Mouse (Mus musculus): ENCODE measurements around the gene Ucp2. TPM values are rescaled to one million over a fixed set of nuclear protein-coding genes. Genes with fewer than 3 reads are reported as not detected.

The Ucp2 gene
- total and polyA plus RNA-seq, 3 experiments, result 142 to 838 (median 688) TPM

DNA sequence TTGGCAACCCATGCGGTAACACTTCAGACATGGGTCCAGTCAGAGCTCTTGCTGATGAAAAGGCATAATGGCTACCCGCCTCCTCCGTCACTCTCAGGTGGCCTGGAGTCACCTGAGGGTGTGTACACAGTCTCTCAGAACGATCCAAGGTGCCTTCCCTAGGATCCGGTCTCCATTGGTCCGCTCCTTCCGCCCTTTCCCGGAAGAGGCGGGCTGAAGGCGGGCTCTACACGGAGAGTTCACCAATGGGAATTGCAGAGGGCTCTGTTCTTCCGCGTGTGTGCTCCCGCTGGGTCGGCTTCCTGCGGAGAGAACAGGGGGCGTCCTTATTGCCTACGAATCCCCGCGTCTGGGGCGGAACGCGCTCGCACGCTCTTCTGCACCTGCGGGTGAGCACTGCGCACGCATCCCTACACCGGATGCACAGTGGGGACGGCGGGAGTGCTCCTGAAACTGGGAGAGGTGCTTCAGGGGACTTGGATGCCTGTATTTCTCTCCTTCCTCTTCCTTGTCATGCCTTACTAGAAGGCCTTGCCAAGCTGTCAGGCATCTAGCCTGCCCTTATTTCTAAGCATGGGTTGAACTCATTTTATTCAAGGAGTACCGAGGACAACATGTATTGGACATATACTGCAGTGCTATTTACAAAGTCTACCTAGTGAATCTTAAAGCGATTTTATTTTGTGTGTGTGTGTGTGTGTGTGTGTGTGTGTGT is 43.8 kb downstream of the Ucp2 start, which contains the start of gene Coa4:
Gene Coa4, plus strand, starts transcription at position 268 of the 715 bp plus-strand sequence.
- H3K9me3 ChIP-seq (replicated peaks), result no peaks in the 10 kb centered on the region
- no peaks in the 10 kb centered on the region for H3K27me3 ChIP-seq (ENCODE audit: insufficient read depth, low read length)
- H3K4me1 ChIP-seq (ENCODE audit: insufficient read depth, low read depth, low read length), result peaks cover 16% of the 10 kb centered on the region
- ATAC-seq (ENCODE audit: extremely low read depth, insufficient number of reproducible peaks, low FRiP score, poor library complexity, severe bottlenecking) (peak; percentile 97), DNase-seq (ENCODE audit: low spot score) (peak; percentile 80)
- TF ChIP-seq TAL1 (conservative IDR thresholded peaks at IDR 0.05; ENCODE audit: low read depth, low read length) (no peak), POLR2AphosphoS5 (IDR thresholded peaks at IDR 0.05; ENCODE audit: insufficient replicate concordance, low read depth, low read length) (no peak), GATA1 (IDR thresholded peaks at IDR 0.05; ENCODE audit: borderline replicate concordance, low read length) (no peak), GATA2 (IDR thresholded peaks at IDR 0.05; ENCODE audit: borderline replicate concordance, low read depth, low read length) (no peak), CTCF (IDR thresholded peaks at IDR 0.05; ENCODE audit: low read depth, low read length) (no peak)
- peak within 1 kb of the TSS; percentile 74 for H3K4me3 ChIP-seq (ENCODE audit: low read depth, low read length)
- peaks cover 27% of the 10 kb centered on the region for H3K36me3 ChIP-seq (replicated peaks)

DNA sequence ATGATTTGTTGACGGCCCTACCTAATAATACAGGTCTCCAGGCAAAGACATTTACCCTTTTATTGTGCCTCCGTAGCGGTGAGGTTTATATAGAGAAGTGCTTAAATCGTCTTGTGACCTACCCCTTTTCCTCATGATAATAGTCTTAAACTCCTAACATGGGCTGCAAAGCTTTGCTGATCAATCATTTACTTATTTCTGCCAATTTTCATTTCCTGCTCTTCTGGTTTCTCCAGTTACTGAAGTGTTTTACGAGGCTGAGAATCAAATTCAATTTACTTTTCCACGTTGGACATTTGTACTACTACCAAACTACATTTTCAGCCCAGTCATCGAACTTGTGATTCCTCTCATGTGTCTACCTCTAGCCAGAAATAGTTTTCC is 44.4 kb downstream of the Ucp2 start:
- Histone ChIP-seq H3K9me3 (replicated peaks) (no peaks in the 10 kb centered on the region), H3K4me3 (ENCODE audit: low read depth, low read length) (peak overlapping the region; percentile 74), H3K36me3 (replicated peaks) (peaks cover 27% of the 10 kb centered on the region), H3K4me1 (ENCODE audit: insufficient read depth, low read depth, low read length) (peaks cover 16% of the 10 kb centered on the region), H3K27me3 (ENCODE audit: insufficient read depth, low read length) (no peaks in the 10 kb centered on the region)
- TF ChIP-seq TAL1 (conservative IDR thresholded peaks at IDR 0.05; ENCODE audit: low read depth, low read length), result no peak
- no peak for TF ChIP-seq GATA2 (IDR thresholded peaks at IDR 0.05; ENCODE audit: borderline replicate concordance, low read depth, low read length)
- no peak for TF ChIP-seq POLR2AphosphoS5 (IDR thresholded peaks at IDR 0.05; ENCODE audit: insufficient replicate concordance, low read depth, low read length)
- no peak for TF ChIP-seq GATA1 (IDR thresholded peaks at IDR 0.05; ENCODE audit: borderline replicate concordance, low read length)
- no peak for TF ChIP-seq CTCF (IDR thresholded peaks at IDR 0.05; ENCODE audit: low read depth, low read length)
- ATAC-seq (ENCODE audit: extremely low read depth, insufficient number of reproducible peaks, low FRiP score, poor library complexity, severe bottlenecking) (no peak), DNase-seq (ENCODE audit: low spot score) (no peak)

DNA sequence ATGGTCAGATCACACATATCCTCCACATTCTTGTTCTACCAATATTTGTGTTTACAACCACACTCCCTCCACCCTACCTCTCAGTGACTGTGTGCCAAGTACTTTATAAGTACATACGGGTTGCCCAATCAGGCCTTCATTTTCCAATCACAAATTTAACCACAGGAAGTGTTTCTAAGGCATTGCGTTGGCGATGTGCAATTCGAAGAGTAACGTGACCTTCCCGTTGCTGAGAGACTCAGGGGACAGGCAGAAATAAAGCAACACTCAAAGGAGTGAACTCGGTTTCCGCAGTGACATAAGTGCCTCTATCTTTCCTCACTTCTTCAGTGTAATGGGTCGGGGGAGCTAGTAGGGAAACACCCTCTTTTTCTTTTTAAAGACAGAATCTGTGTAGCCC is 46.4 kb downstream of the Ucp2 start:
- TF ChIP-seq POLR2AphosphoS5 (IDR thresholded peaks at IDR 0.05; ENCODE audit: insufficient replicate concordance, low read depth, low read length) (no peak), GATA2 (IDR thresholded peaks at IDR 0.05; ENCODE audit: borderline replicate concordance, low read depth, low read length) (no peak), TAL1 (conservative IDR thresholded peaks at IDR 0.05; ENCODE audit: low read depth, low read length) (no peak), GATA1 (IDR thresholded peaks at IDR 0.05; ENCODE audit: borderline replicate concordance, low read length) (no peak), CTCF (IDR thresholded peaks at IDR 0.05; ENCODE audit: low read depth, low read length) (no peak)
- Histone ChIP-seq H3K27me3 (ENCODE audit: insufficient read depth, low read length) (peaks cover 6% of the 10 kb centered on the region), H3K36me3 (replicated peaks) (peaks cover 24% of the 10 kb centered on the region), H3K9me3 (replicated peaks) (no peaks in the 10 kb centered on the region), H3K4me1 (ENCODE audit: insufficient read depth, low read depth, low read length) (peaks cover 16% of the 10 kb centered on the region), H3K4me3 (ENCODE audit: low read depth, low read length) (no peak overlapping the region)
- DNase-seq (ENCODE audit: low spot score) (no peak), ATAC-seq (ENCODE audit: extremely low read depth, insufficient number of reproducible peaks, low FRiP score, poor library complexity, severe bottlenecking) (no peak)

DNA sequence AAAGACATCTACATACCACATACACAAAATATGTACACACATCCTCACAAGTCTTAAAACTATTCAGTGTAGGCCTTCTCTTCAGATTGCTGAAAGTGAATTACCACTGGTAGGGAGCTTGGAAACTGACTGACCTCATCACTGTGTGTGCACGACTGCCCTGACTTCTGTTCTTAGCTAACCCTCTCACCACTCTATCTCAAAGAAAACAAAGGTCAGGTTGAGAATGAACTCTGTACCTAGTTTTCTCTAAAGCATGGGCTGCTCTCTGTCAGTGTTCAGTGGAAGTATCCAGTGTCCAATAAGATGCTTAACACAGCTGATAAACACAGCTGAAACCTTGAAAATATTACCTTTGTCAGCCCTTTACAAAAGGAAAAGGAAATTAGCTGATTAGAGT is 51.3 kb downstream of the Ucp2 start:
- no peak for ATAC-seq (ENCODE audit: extremely low read depth, insufficient number of reproducible peaks, low FRiP score, poor library complexity, severe bottlenecking)

DNA sequence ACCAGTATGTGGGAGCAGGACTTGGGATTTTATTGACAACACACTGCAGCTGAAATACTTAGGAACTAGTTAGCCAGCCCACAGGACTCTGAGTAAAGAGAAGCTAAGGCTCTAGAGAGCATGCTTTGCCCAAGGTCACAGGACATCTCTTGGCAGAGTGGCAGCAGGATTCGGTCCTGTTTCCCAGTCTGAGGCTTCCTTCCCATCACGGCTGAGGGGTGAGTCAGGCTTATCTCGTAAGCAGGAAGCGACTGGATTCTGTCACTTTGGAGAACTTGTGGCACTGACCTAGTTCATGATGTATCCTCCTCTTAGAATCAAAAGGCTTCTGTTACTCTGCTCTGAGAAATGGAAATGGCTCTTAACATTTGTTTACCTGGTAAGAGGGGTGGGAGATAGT is 54.5 kb downstream of the Ucp2 start:
- peaks cover 52% of the 10 kb centered on the region for H3K36me3 ChIP-seq (replicated peaks)
- ATAC-seq (ENCODE audit: extremely low read depth, insufficient number of reproducible peaks, low FRiP score, poor library complexity, severe bottlenecking) (no peak), DNase-seq (ENCODE audit: low spot score) (no peak)
- 0 out of 2 replicates have a peak, but pooled peaks cover 2% of the 10 kb centered on the region for H3K4me1 ChIP-seq (ENCODE audit: insufficient read depth, low read depth, low read length)
- H3K27me3 ChIP-seq (ENCODE audit: insufficient read depth, low read length), result peaks cover 6% of the 10 kb centered on the region
- H3K9me3 ChIP-seq (replicated peaks), result no peaks in the 10 kb centered on the region
- H3K4me3 ChIP-seq (ENCODE audit: low read depth, low read length), result no peak overlapping the region
- no peak for TF ChIP-seq POLR2AphosphoS5 (IDR thresholded peaks at IDR 0.05; ENCODE audit: insufficient replicate concordance, low read depth, low read length)
- TF ChIP-seq CTCF (IDR thresholded peaks at IDR 0.05; ENCODE audit: low read depth, low read length), result no peak
- no peak for TF ChIP-seq GATA2 (IDR thresholded peaks at IDR 0.05; ENCODE audit: borderline replicate concordance, low read depth, low read length)
- no peak for TF ChIP-seq TAL1 (conservative IDR thresholded peaks at IDR 0.05; ENCODE audit: low read depth, low read length)
- TF ChIP-seq GATA1 (IDR thresholded peaks at IDR 0.05; ENCODE audit: borderline replicate concordance, low read length), result no peak

More for the DNA sequence above, 51.3 kb downstream of the Ucp2 start:
- Histone ChIP-seq H3K4me1 (ENCODE audit: insufficient read depth, low read depth, low read length) (no peaks in the 10 kb centered on the region), H3K27me3 (ENCODE audit: insufficient read depth, low read length) (peaks cover 6% of the 10 kb centered on the region), H3K36me3 (replicated peaks) (peaks cover 37% of the 10 kb centered on the region), H3K9me3 (replicated peaks) (no peaks in the 10 kb centered on the region), H3K4me3 (ENCODE audit: low read depth, low read length) (no peak overlapping the region)
- TF ChIP-seq CTCF (IDR thresholded peaks at IDR 0.05; ENCODE audit: low read depth, low read length), result no peak
- TF ChIP-seq GATA1 (IDR thresholded peaks at IDR 0.05; ENCODE audit: borderline replicate concordance, low read length), result no peak
- no peak for TF ChIP-seq GATA2 (IDR thresholded peaks at IDR 0.05; ENCODE audit: borderline replicate concordance, low read depth, low read length)
- no peak for TF ChIP-seq TAL1 (conservative IDR thresholded peaks at IDR 0.05; ENCODE audit: low read depth, low read length)
- TF ChIP-seq POLR2AphosphoS5 (IDR thresholded peaks at IDR 0.05; ENCODE audit: insufficient replicate concordance, low read depth, low read length), result no peak
- no peak for DNase-seq (ENCODE audit: low spot score)

DNA sequence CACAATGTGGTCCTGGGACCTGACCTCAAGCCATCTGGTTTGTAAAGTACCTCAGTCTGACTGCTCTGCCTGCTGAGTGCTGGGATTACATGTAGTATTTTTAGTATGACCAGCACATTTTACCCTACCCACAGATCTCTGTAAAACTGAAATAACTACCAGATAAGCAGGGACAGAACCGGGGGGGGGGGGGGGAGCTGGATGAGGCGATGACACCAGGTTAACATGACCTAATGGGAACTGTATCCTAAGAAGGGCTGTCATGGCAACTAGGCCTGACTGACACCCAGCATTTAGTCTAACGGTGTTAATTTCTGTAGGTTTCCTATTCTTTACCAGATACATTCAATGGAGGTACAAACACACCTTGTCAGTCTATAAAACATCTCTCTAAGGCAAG is 56.7 kb downstream of the Ucp2 start:
- no peak for TF ChIP-seq TAL1 (conservative IDR thresholded peaks at IDR 0.05; ENCODE audit: low read depth, low read length)
- no peak for TF ChIP-seq CTCF (IDR thresholded peaks at IDR 0.05; ENCODE audit: low read depth, low read length)
- no peak for TF ChIP-seq POLR2AphosphoS5 (IDR thresholded peaks at IDR 0.05; ENCODE audit: insufficient replicate concordance, low read depth, low read length)
- TF ChIP-seq GATA2 (IDR thresholded peaks at IDR 0.05; ENCODE audit: borderline replicate concordance, low read depth, low read length), result no peak
- TF ChIP-seq GATA1 (IDR thresholded peaks at IDR 0.05; ENCODE audit: borderline replicate concordance, low read length), result no peak
- no peak for ATAC-seq (ENCODE audit: extremely low read depth, insufficient number of reproducible peaks, low FRiP score, poor library complexity, severe bottlenecking)
- 0 out of 2 replicates have a peak, but pooled peaks cover 3% of the 10 kb centered on the region for H3K4me1 ChIP-seq (ENCODE audit: insufficient read depth, low read depth, low read length)
- H3K36me3 ChIP-seq (replicated peaks), result peaks cover 71% of the 10 kb centered on the region
- H3K4me3 ChIP-seq (ENCODE audit: low read depth, low read length), result no peak overlapping the region
- no peaks in the 10 kb centered on the region for H3K9me3 ChIP-seq (replicated peaks)
- H3K27me3 ChIP-seq (ENCODE audit: insufficient read depth, low read length), result no peaks in the 10 kb centered on the region
- DNase-seq (ENCODE audit: low spot score), result no peak
